Mouse (Mus musculus) heart, embryonic 15.5 days (tissue): ENCODE results near the gene 1110051M20Rik. TPM values are rescaled to one million over a fixed set of nuclear protein-coding genes. Genes with fewer than 3 reads are reported as not detected.
A peak's percentile ranks its signal among the peaks of the same experiment; 100 is the strongest.

Source experiments
- ATAC-seq: fragments of 200-750 bp; cut with Nextera tagmentation; replicated peaks from 2 replicates; pipeline ENCODE4 v1.8.0; 2017; ENCODE audit warnings: low read depth, moderate TSS enrichment; ENCODE audit not compliant: insufficient number of reproducible peaks, insufficient read depth, low FRiP score
- H3K27ac ChIP-seq: fragments of 300-500 bp; sonication (generic); 2 replicates; pipeline ENCODE4 v1.5.1; 2015; ENCODE audit warnings: mild to moderate bottlenecking, inconsistent platforms
- H3K27me3 ChIP-seq: fragments of 300-500 bp; sonication (generic); 2 replicates; pipeline ENCODE4 v1.6.1; 2015; ENCODE audit warnings: inconsistent platforms
- H3K36me3 ChIP-seq: fragments of 300-500 bp; sonication (generic); 2 replicates; pipeline ENCODE4 v1.6.1; 2015; ENCODE audit warnings: mild to moderate bottlenecking, inconsistent platforms
- H3K4me1 ChIP-seq: fragments of 300-500 bp; sonication (generic); replicated peaks from 2 replicates; pipeline ENCODE4 v1.6.1; 2015; ENCODE audit warnings: inconsistent platforms
- H3K4me2 ChIP-seq: fragments of 300-500 bp; sonication (generic); 2 replicates; pipeline ENCODE4 v1.6.1; 2015; ENCODE audit warnings: inconsistent platforms, mild to moderate bottlenecking, moderate library complexity
- H3K4me3 ChIP-seq: fragments of 300-500 bp; sonication (generic); 2 replicates; pipeline ENCODE4 v1.5.1; 2015; ENCODE audit warnings: mild to moderate bottlenecking, inconsistent platforms
- H3K9ac ChIP-seq: fragments of 300-500 bp; sonication (generic); 2 replicates; pipeline ENCODE4 v1.6.1; 2015; ENCODE audit warnings: mild to moderate bottlenecking, inconsistent platforms
- H3K9me3 ChIP-seq: fragments of 300-500 bp; sonication (generic); replicated peaks from 2 replicates; pipeline ENCODE4 v1.6.1; 2016; ENCODE audit warnings: inconsistent platforms
- WGBS: fragments of 180-500 bp; shearing (Covaris S2); methylation state at CpG from one replicate; pipeline ENCODE4 v1.1.7; 2015; ENCODE audit warnings: mixed read lengths; 5-methylcytosine and 5-hydroxymethylcytosine counted together
- polyA plus RNA-seq: library from polyadenylated mRNA; unstranded; fragments of >200 nt; fragmentation: Nextera tagmentation; extraction: Ambion mirVana; gene quantifications from 2 replicates; pipeline ENCODE4 v1.2.1, GENCODE M21; 2015

Gene 1110051M20Rik
- polyA plus RNA-seq, 1 experiment from 2014 or later, result 34.8 TPM

GRCm38 (mm10) chr2:91299156-91299555 is 145.3 kb downstream of the 1110051M20Rik start:
- Histone ChIP-seq H3K27ac (peak overlapping the region; percentile 51; the same call in 1 of the 2 replicates), H3K4me1 (peaks cover 13% of the 10 kb centered on the region)
- ATAC-seq, result peak; percentile 79

DNA sequence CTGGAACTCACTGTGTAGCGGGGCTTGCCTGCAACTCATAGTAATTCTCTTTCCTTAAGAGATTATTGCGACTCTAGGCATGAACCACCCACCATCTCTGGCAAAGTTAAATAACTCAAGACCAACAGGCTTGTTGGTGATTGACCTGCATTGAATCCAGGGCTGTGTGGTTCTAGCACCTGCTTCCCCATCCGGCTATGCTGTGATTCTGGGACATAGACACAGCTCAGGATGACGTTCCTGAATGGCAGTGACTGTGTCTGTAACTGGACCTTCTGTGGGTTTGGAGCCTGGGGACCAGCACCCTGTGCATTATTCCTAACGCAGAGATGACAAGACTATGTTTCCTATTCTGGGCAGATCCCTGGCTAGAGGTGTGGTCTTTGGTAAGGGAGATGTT is 148.6 kb downstream of the 1110051M20Rik start:
- Histone ChIP-seq H3K27ac (no peak overlapping the region), H3K4me3 (no peak overlapping the region), H3K9me3 (no peaks in the 10 kb centered on the region), H3K27me3 (no peaks in the 10 kb centered on the region), H3K36me3 (no peaks in the 10 kb centered on the region), H3K9ac (no peak overlapping the region), H3K4me2 (no peak overlapping the region), H3K4me1 (peaks cover 15% of the 10 kb centered on the region)
- 85% methylated on average over 5 of the region's 5 CpGs for whole genome bisulfite sequencing
- no peak for ATAC-seq

More at GRCm38 (mm10) chr2:91299156-91299555, 145.3 kb downstream of the 1110051M20Rik start:
- Histone ChIP-seq H3K9me3 (no peaks in the 10 kb centered on the region), H3K27me3 (no peaks in the 10 kb centered on the region), H3K9ac (no peak overlapping the region), H3K36me3 (no peaks in the 10 kb centered on the region), H3K4me2 (no peak overlapping the region), H3K4me3 (no peak overlapping the region)
- 33% methylated on average over 3 of the region's 3 CpGs for WGBS

GRCm38 (mm10) chr2:91294226-91294625 is 150.3 kb downstream of the 1110051M20Rik start:
- WGBS, result 85% methylated on average over 3 of the region's 3 CpGs
- ATAC-seq, result no peak
- no peak overlapping the region for H3K4me2 ChIP-seq

GRCm38 (mm10) chr2:91291197-91292007 is 153.1 kb downstream of the 1110051M20Rik start:
- Histone ChIP-seq H3K4me3 (no peak overlapping the region), H3K9me3 (no peaks in the 10 kb centered on the region), H3K27ac (no peak overlapping the region), H3K4me2 (no peak overlapping the region), H3K36me3 (no peaks in the 10 kb centered on the region), H3K4me1 (peaks cover 8% of the 10 kb centered on the region), H3K9ac (no peak overlapping the region), H3K27me3 (no peaks in the 10 kb centered on the region)
- 70% methylated on average over 12 of the region's 12 CpGs for whole genome bisulfite sequencing
- ATAC-seq, result no peak

More at GRCm38 (mm10) chr2:91294226-91294625, 150.3 kb downstream of the 1110051M20Rik start:
- H3K4me3 ChIP-seq, result no peak overlapping the region
- no peaks in the 10 kb centered on the region for H3K27me3 ChIP-seq
- no peaks in the 10 kb centered on the region for H3K9me3 ChIP-seq
- no peak overlapping the region for H3K27ac ChIP-seq
- H3K4me1 ChIP-seq, result peaks cover 13% of the 10 kb centered on the region
- no peaks in the 10 kb centered on the region for H3K36me3 ChIP-seq
- no peak overlapping the region for H3K9ac ChIP-seq

DNA sequence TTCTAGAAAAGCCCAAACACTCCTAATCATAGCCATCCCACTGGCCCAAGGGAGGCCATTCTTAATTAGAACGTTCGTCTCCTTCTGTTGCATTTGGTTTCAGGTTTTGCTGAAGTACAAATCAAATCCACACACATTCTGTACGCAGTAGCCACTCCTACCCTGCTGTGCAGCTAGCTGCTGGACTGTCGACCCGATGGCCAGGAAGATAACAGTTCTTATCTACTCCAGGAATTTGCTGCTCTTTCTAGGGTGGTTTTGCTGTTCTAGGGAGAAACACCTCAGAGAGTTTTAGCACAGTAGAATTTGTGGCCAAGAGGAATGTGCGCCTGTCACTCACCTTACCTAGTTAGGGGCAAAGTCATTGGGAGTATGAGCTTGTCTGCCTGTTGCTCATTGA is 156.9 kb downstream of the 1110051M20Rik start:
- H3K9ac ChIP-seq, result no peak overlapping the region
- ATAC-seq, result no peak
- H3K4me2 ChIP-seq, result no peak overlapping the region
- H3K36me3 ChIP-seq, result no peaks in the 10 kb centered on the region
- WGBS, result 40% methylated on average over 6 of the region's 6 CpGs
- H3K9me3 ChIP-seq, result no peaks in the 10 kb centered on the region
- no peaks in the 10 kb centered on the region for H3K27me3 ChIP-seq
- peaks cover 26% of the 10 kb centered on the region for H3K4me1 ChIP-seq
- no peak overlapping the region for H3K4me3 ChIP-seq
- H3K27ac ChIP-seq, result no peak overlapping the region

GRCm38 (mm10) chr2:91285885-91286505 is 158.5 kb downstream of the 1110051M20Rik start:
- no peak for ATAC-seq
- no peaks in the 10 kb centered on the region for H3K27me3 ChIP-seq
- H3K4me2 ChIP-seq, result no peak overlapping the region
- H3K4me3 ChIP-seq, result no peak overlapping the region
- H3K36me3 ChIP-seq, result no peaks in the 10 kb centered on the region
- H3K27ac ChIP-seq, result no peak overlapping the region
- 15% methylated on average over 7 of the region's 7 CpGs for WGBS
- no peaks in the 10 kb centered on the region for H3K9me3 ChIP-seq
- H3K4me1 ChIP-seq, result peaks cover 32% of the 10 kb centered on the region
- no peak overlapping the region for H3K9ac ChIP-seq

DNA sequence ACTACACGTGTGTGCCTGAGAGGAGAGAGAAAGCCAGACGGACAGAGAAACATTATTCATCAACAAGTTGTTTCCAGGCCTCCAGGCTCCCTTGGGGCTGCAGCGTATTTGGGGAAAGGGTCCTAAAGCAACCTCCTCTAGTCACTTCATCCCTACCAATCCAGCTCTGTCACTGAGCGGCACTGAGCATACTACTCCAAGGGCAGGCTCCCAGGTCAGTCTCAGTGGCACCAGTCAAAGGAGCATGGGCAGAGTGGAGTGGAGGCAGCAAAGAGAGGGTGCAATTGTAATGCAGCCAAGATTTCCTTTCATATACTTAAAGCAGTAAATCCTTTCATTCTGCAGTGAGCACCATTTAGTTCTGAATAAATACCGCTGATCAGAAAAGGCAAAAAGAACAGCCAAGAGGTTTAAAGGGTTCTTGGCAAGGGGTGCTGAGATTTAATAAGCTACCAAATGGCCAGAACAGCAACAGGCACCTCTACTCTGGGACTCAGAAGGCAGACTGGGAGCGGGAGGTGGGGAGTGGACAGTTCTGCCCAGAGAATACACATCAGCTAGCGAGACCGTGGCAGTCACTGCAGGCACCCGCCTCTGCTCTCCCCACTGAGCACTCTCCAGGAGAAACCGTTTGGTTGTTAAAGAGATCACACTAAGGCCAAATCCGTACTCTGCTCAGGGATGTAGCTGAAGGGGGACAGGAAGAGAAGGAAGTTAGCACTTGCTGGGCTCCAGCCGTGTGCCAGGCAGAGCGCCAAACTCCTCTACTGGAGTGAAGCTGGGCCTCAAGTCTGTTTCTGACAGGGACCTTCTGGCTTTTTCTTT is 159.9 kb downstream of the 1110051M20Rik start:
- Histone ChIP-seq H3K27ac (peak overlapping the region; percentile 52), H3K9me3 (no peaks in the 10 kb centered on the region), H3K9ac (0 out of 2 replicates have a peak overlapping the region, but pooled peaks have one; percentile 9), H3K27me3 (no peaks in the 10 kb centered on the region), H3K4me2 (no peak overlapping the region), H3K36me3 (no peaks in the 10 kb centered on the region), H3K4me3 (no peak overlapping the region), H3K4me1 (peaks cover 29% of the 10 kb centered on the region)
- ATAC-seq, result no peak
- WGBS, result 49% methylated on average over 13 of the region's 13 CpGs

GRCm38 (mm10) chr2:91283972-91284371 is 160.5 kb downstream of the 1110051M20Rik start:
- no peak overlapping the region for H3K27ac ChIP-seq

DNA sequence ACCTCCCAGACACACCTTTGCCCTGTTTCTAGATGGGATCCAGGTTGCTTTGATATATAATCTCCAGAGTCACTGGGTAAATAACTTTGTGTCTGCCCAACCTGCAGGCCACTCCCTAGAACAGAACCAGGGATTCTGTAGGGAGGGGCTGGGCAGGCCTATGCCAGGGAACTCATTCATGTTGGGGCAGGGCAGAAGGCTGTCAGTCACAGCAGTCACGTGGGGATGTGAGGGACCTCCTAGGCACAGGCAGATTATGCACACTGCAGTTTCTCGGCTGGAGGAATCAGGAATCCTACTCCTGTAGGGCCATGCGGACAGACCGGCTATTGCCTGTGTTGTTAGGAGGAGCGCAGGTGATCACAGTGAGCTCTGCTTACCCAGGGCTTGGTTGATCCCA is 163.1 kb downstream of the 1110051M20Rik start:
- Histone ChIP-seq H3K27me3 (no peaks in the 10 kb centered on the region), H3K4me1 (peaks cover 29% of the 10 kb centered on the region), H3K9me3 (no peaks in the 10 kb centered on the region), H3K27ac (no peak overlapping the region), H3K4me3 (no peak overlapping the region), H3K9ac (no peak overlapping the region; the same call in 1 of the 2 replicates), H3K36me3 (peaks cover 8% of the 10 kb centered on the region; the same call in 1 of the 2 replicates), H3K4me2 (no peak overlapping the region)
- 37% methylated on average over 5 of the region's 5 CpGs for WGBS
- ATAC-seq, result no peak

More at GRCm38 (mm10) chr2:91283972-91284371, 160.5 kb downstream of the 1110051M20Rik start:
- no peaks in the 10 kb centered on the region for H3K27me3 ChIP-seq
- no peak overlapping the region for H3K9ac ChIP-seq
- H3K4me2 ChIP-seq, result no peak overlapping the region
- no peak overlapping the region for H3K4me3 ChIP-seq
- no peak for ATAC-seq
- no peaks in the 10 kb centered on the region for H3K36me3 ChIP-seq
- WGBS, result 67% methylated on average over 3 of the region's 3 CpGs
- no peaks in the 10 kb centered on the region for H3K9me3 ChIP-seq
- peaks cover 29% of the 10 kb centered on the region for H3K4me1 ChIP-seq

DNA sequence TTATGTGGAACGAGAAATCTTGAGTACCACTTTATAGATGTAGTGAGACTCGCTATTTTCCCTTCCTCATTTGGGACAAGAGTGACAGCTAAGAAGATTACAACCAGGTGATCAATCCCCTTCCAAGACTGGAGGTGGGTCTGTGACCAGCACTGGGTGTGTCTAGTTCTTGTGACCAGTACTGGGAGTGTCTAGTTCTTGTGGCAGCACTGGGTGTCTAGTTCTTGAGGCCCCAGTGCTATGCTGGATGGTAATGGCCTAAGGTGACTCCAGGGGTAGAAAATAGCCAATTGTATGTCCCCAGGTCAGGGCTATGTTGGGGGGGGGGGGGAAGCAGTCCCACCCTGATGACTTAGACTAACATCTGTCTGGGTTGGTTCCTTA is 165.1 kb downstream of the 1110051M20Rik start:
- Histone ChIP-seq H3K4me2 (no peak overlapping the region), H3K9me3 (no peaks in the 10 kb centered on the region), H3K36me3 (peaks cover 28% of the 10 kb centered on the region), H3K9ac (no peak overlapping the region), H3K27ac (no peak overlapping the region), H3K27me3 (no peaks in the 10 kb centered on the region), H3K4me1 (peaks cover 20% of the 10 kb centered on the region), H3K4me3 (no peak overlapping the region)
- WGBS, result 72% methylated on average over 2 of the region's 2 CpGs
- no peak for ATAC-seq

DNA sequence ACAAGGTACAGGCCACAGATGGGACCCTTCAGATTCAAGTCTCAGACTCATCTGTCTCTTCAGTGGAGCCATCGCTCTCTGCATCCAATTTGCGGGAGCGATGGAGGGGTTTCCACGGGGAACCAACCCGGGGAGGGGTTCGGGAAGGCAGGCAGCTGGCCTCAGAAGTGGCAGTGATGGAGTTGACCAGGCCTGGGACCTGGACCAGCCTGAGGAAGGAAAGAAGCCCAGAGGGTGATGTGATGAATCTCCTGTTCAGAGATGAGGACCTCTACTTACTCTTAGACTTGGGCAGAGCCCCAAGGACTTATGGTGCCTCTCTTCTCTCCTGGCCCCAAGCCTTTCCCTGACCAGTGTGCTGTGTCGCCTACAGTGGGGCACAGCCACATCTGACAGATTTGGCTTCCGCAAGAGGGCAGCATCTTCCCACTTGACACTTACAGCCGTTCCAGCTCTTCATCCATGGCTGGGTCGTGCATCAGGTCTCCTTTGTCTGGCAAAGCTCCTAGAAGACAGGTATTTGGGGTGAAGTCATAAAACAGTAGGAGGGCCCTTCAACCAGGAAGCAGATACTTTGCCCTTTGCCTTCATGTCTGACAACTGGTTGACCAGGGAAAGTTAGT is 165.6 kb downstream of the 1110051M20Rik start:
- H3K36me3 ChIP-seq, result peaks cover 33% of the 10 kb centered on the region
- WGBS, result 40% methylated on average over 10 of the region's 10 CpGs

More for the DNA sequence above, 165.6 kb downstream of the 1110051M20Rik start:
- no peaks in the 10 kb centered on the region for H3K27me3 ChIP-seq
- no peak overlapping the region for H3K4me2 ChIP-seq
- no peak overlapping the region for H3K27ac ChIP-seq
- no peak for ATAC-seq
- no peaks in the 10 kb centered on the region for H3K9me3 ChIP-seq
- H3K9ac ChIP-seq, result no peak overlapping the region
- no peak overlapping the region for H3K4me3 ChIP-seq
- H3K4me1 ChIP-seq, result peaks cover 19% of the 10 kb centered on the region
